Mouse (Mus musculus) cortical plate, adult 2 months (tissue): ENCODE data around the gene Pcdh9.

ENCODE experiments used
- CTCF ChIP-seq: fragments of 200-500 bp; IDR thresholded peaks from 2 replicates; pipeline ENCODE4 v1.5.1; 2011; ENCODE audit warnings: mild to moderate bottlenecking, control low read depth, low read length; ENCODE audit not compliant: insufficient read depth; ENCODE audit errors: extremely low read depth
- POLR2A ChIP-seq: fragments of 200-500 bp; IDR thresholded peaks from 2 replicates; pipeline ENCODE4 v1.6.1; 2011; ENCODE audit warnings: mild to moderate bottlenecking, low read length, control low read depth; ENCODE audit not compliant: insufficient read depth; ENCODE audit errors: extremely low read depth

DNA sequence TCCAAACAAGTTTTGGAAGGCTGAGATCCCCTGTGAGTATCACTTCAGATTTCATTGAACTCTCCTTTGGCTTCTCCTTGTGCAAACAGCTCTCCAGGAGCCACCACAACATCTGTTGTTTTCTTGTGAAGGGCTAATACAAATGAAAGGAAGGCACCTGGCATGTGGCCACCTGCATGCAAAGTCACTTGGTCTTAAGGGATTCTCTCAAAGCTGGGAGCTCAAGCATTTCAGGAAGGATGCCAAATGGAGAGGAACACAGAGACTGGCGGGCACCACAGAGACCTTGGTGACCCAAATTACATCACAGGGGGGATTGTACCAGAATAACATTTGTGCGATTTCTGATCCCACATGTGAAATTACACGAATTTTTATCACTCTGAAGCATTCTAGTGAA is 547.7 kb downstream of the Pcdh9 start:
- TF ChIP-seq CTCF (no peak), POLR2A (no peak)
